Mouse (Mus musculus) brain, embryonic 18.5 days (tissue): ENCODE data around the gene Gm16427.
"Not testable (repeated sequence)": the region's sequence is repeated elsewhere in the genome, so short reads cannot be mapped to it uniquely, and the experiment has no call there.

ENCODE experiments used
- DNase-seq: peaks from one replicate; pipeline ENCODE4 v3.0.0-alpha.2; 2012; ENCODE audit warnings: low read depth, low spot score

Gene Gm16427

DNA sequence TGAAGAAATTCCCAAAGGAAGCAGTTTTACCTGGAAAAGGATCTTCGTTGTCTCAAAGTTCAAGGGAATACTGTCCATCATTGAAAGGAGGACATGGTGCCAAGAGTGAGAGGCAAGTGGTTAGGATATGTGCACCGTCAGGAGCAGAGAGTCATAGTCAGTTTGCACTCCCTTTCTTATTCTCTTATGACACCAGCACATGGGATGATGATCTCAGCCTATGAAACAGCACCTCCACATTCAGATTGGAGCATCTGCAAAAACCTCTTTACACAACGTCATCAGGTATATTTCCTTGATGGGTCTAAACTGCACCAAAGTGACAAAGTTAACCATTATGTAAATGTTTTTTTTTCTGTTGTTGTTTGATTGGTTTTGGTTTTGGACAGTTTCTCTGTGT lies at the start of gene Gm16427:
Gene Gm16427, minus strand, starts transcription at position 101 of the 400 bp plus-strand sequence.
- DNase-seq: not testable (repeated sequence)
